Mouse (Mus musculus) embryonic facial prominence, embryonic 13.5 days (tissue): Measurements from ENCODE around the gene Gm3633. TPM values are rescaled to one million over a fixed set of nuclear protein-coding genes. Genes with fewer than 3 reads are reported as not detected.
"Not testable (repeated sequence)": the region's sequence is repeated elsewhere in the genome, so short reads cannot be mapped to it uniquely, and the experiment has no call there.

Experiments
- ATAC-seq: fragments of 200-750 bp; cut with Nextera tagmentation; 2 replicates; pipeline ENCODE4 v1.8.0; 2017; ENCODE audit warnings: low read depth; ENCODE audit not compliant: insufficient number of reproducible peaks, insufficient read depth, low FRiP score, low TSS enrichment
- H3K27ac ChIP-seq: fragments of 300-500 bp; sonication (generic); 2 replicates; pipeline ENCODE4 v1.5.1; 2015; ENCODE audit warnings: moderate library complexity, mild to moderate bottlenecking, inconsistent platforms
- H3K27me3 ChIP-seq: fragments of 300-500 bp; sonication (generic); 2 replicates; pipeline ENCODE4 v1.6.1; 2015; ENCODE audit warnings: mild to moderate bottlenecking, inconsistent platforms
- H3K36me3 ChIP-seq: fragments of 300-500 bp; sonication (generic); 2 replicates; pipeline ENCODE4 v1.6.1; 2015; ENCODE audit warnings: mild to moderate bottlenecking, inconsistent platforms
- H3K4me1 ChIP-seq: fragments of 300-500 bp; sonication (generic); 2 replicates; pipeline ENCODE4 v1.6.1; 2015; ENCODE audit warnings: inconsistent platforms
- H3K4me2 ChIP-seq: fragments of 300-500 bp; sonication (generic); 2 replicates; pipeline ENCODE4 v1.6.1; 2015; ENCODE audit warnings: moderate library complexity, mild to moderate bottlenecking, inconsistent platforms
- H3K4me3 ChIP-seq: fragments of 300-500 bp; sonication (generic); 2 replicates; pipeline ENCODE4 v1.5.1; 2015; ENCODE audit warnings: mild to moderate bottlenecking, inconsistent platforms
- H3K9ac ChIP-seq: fragments of 300-500 bp; sonication (generic); 2 replicates; pipeline ENCODE4 v1.6.1; 2015; ENCODE audit warnings: mild to moderate bottlenecking, inconsistent platforms
- H3K9me3 ChIP-seq: fragments of 300-500 bp; sonication (generic); 2 replicates; pipeline ENCODE4 v1.6.1; 2016; ENCODE audit warnings: inconsistent platforms
- WGBS: fragments of 180-500 bp; shearing (Covaris S2); methylation state at CpG from one replicate; pipeline ENCODE4 v1.1.7; 2015; ENCODE audit warnings: mixed read lengths; 5-methylcytosine and 5-hydroxymethylcytosine counted together
- microRNA-seq: library from miRNA; unstranded; fragments of <30 nt; microRNA quantifications from one replicate; pipeline ENCODE4, GENCODE M21; 2016
- polyA plus RNA-seq: library from polyadenylated mRNA; unstranded; fragments of >200 nt; fragmentation: Nextera tagmentation; extraction: Ambion mirVana; gene quantifications from 2 replicates; pipeline ENCODE4 v1.2.1, GENCODE M21; 2015

Gene Gm3633
- polyA plus RNA-seq, result not detected in 2 replicates

DNA sequence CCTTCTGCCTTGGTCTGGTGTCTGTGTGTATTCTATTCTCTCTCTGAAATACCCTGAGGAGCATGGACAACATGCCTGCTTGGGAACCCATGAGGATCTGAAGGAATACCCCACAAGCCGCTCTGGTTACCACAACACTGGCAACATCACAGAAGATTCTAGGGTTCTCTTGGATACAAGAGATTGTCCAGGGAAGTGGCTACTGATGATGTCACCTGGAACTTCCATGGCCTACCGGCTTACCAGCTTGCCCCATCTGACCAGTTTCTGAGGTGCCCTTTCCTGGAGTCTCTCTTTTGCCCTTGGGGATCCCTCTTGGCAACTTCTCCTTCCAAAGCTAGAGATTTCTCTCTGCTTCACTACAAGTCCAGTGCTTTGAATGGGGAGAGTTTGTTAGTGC, at the start of gene Gm3633:
Gene Gm3633, minus strand, starts transcription at position 101 of the 400 bp plus-strand sequence.
- not testable (repeated sequence) for H3K4me1 ChIP-seq, H3K4me2 ChIP-seq, H3K4me3 ChIP-seq, H3K9me3 ChIP-seq, H3K27ac ChIP-seq, H3K9ac ChIP-seq, ATAC-seq, H3K36me3 ChIP-seq, H3K27me3 ChIP-seq
- 86% methylated on average over 1 of the region's 2 CpGs for WGBS

DNA sequence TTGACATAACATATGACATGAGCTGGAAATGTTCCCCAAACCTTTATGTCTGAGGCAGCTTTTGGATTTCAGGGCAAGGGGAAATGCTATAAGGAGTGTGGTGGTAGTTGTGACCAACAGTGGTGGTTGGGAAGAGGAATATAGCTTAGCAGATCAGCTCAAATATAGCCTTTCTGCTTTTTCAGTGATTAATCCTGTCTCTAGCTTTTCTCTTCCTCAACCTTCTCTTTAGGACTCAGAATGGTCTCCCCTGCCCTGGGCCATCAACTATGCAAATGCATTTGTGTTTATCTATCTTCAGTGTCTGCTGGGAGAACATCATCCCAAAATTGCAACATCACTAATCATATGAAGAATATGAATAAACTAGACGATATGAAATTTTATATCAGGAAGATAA, 13.9 kb upstream of the Gm3633 start, which contains the start of gene Gm10378:
Gene Gm10378, plus strand, starts transcription at position 301 of the 400 bp plus-strand sequence.
- H3K4me2 ChIP-seq, H3K27me3 ChIP-seq, H3K4me1 ChIP-seq, H3K9ac ChIP-seq, H3K36me3 ChIP-seq, ATAC-seq, H3K4me3 ChIP-seq, H3K27ac ChIP-seq, H3K9me3 ChIP-seq: not testable (repeated sequence)
- WGBS, result no CpG with 5 or more reads among the region's 1 CpGs

DNA sequence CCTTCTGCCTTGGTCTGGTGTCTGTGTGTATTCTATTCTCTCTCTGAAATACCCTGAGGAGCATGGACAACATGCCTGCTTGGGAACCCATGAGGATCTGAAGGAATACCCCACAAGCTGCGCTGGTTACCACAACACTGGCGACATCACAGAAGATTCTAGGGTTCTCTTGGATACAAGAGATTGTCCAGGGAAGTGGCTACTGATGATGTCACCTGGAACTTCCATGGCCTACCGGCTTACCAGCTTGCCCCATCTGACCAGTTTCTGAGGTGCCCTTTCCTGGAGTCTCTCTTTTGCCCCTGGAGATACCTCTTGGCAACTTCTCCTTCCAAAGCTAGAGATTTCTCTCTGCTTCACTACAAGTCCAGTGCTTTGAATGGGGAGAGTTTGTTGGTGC, 41.9 kb downstream of the Gm3633 start, which contains the start of gene Gm17124:
Gene Gm17124, minus strand, starts transcription at position 101 of the 400 bp plus-strand sequence.
- H3K4me3 ChIP-seq, result not testable (repeated sequence)

More for the DNA sequence above, 41.9 kb downstream of the Gm3633 start, which contains the start of gene Gm17124:
- H3K4me2 ChIP-seq, H3K36me3 ChIP-seq, H3K9ac ChIP-seq, ATAC-seq, H3K27ac ChIP-seq, H3K27me3 ChIP-seq, H3K9me3 ChIP-seq, H3K4me1 ChIP-seq: not testable (repeated sequence)
- WGBS, result no CpG with 5 or more reads among the region's 3 CpGs

Small RNA genes within 50 kb of the gene (microRNA-seq; reads per million reads assigned to microRNA genes)
- not detected for gene Gm23620
- not detected for gene Gm25228

Other genes with a start within 250 kb of the Gm3633 start
- not detected in 2 replicates for gene Gm8005, start 202.2 kb downstream of the Gm3633 start, polyA plus RNA-seq
- gene Gm8011, start 178.0 kb downstream of the Gm3633 start, polyA plus RNA-seq, result not detected in 2 replicates
- gene Gm8020, start 139.6 kb downstream of the Gm3633 start, polyA plus RNA-seq, result not detected in 2 replicates
- gene Gm8024, start 117.6 kb downstream of the Gm3633 start, polyA plus RNA-seq, result not detected in 2 replicates
- not detected in 2 replicates for gene Gm17124, start 42.0 kb downstream of the Gm3633 start, polyA plus RNA-seq
- gene Gm10378, start 14.0 kb upstream of the Gm3633 start, polyA plus RNA-seq, result not detected in 2 replicates
- not detected in 2 replicates for gene Gm3015, start 126.9 kb upstream of the Gm3633 start, polyA plus RNA-seq
- gene Gm10377, start 156.1 kb upstream of the Gm3633 start, polyA plus RNA-seq, result not detected in 2 replicates
- gene Gm21977, start 211.6 kb upstream of the Gm3633 start, polyA plus RNA-seq, result not detected in 2 replicates